Mouse (Mus musculus) lung, embryonic 16.5 days (tissue): ENCODE measurements around the gene Rpl7l1. TPM values are rescaled to one million over a fixed set of nuclear protein-coding genes. Genes with fewer than 3 reads are reported as not detected.

ENCODE experiments used
- ATAC-seq: fragments of 200-750 bp; cut with Nextera tagmentation; 2 replicates; pipeline ENCODE4 v1.8.0; 2017; ENCODE audit warnings: low read depth, mild to moderate bottlenecking, moderate library complexity
- H3K27ac ChIP-seq: fragments of 300-500 bp; sonication (generic); 2 replicates; pipeline ENCODE4 v1.5.1; 2014; ENCODE audit warnings: mild to moderate bottlenecking, control low read depth, low read length
- H3K27me3 ChIP-seq: fragments of 300-500 bp; sonication (generic); 2 replicates; pipeline ENCODE4 v1.6.1; 2014; ENCODE audit warnings: low read depth, low read length, mixed read lengths; ENCODE audit not compliant: control insufficient read depth, insufficient read depth
- H3K36me3 ChIP-seq: fragments of 300-500 bp; sonication (generic); 2 replicates; pipeline ENCODE4 v1.6.1; 2014; ENCODE audit warnings: low read length; ENCODE audit not compliant: control insufficient read depth, insufficient read depth
- H3K4me1 ChIP-seq: fragments of 300-500 bp; sonication (generic); replicated peaks from 2 replicates; pipeline ENCODE4 v1.6.1; 2014; ENCODE audit warnings: low read length, mixed read lengths; ENCODE audit not compliant: control insufficient read depth, insufficient read depth
- H3K4me2 ChIP-seq: fragments of 300-500 bp; sonication (generic); 2 replicates; pipeline ENCODE4 v1.6.1; 2014; ENCODE audit warnings: low read depth, low read length, control low read depth
- H3K4me3 ChIP-seq: fragments of 300-500 bp; sonication (generic); 2 replicates; pipeline ENCODE4 v1.5.1; 2014; ENCODE audit warnings: mild to moderate bottlenecking, low read length, control low read depth
- H3K9ac ChIP-seq: fragments of 300-500 bp; sonication (generic); 2 replicates; pipeline ENCODE4 v1.6.1; 2014; ENCODE audit warnings: low read length, control low read depth
- H3K9me3 ChIP-seq: fragments of 300-500 bp; sonication (generic); 2 replicates; pipeline ENCODE4 v1.6.1; 2016; ENCODE audit warnings: low read length; ENCODE audit not compliant: control insufficient read depth
- WGBS: fragments of 180-500 bp; shearing (Covaris S2); extraction: QIAGEN DNeasy Blood & Tissue Kit; methylation state at CpG from one replicate; pipeline ENCODE4 v1.1.7; 2014; 5-methylcytosine and 5-hydroxymethylcytosine counted together
- polyA plus RNA-seq: library from polyadenylated mRNA; unstranded; fragments of >200 nt; fragmentation: Nextera tagmentation; extraction: Ambion mirVana; gene quantifications from 2 replicates; pipeline ENCODE4 v1.2.1, GENCODE M21; 2015

The Rpl7l1 gene
- polyA plus RNA-seq, 1 experiment from 2014 or later: 154 TPM

- ATAC-seq: no peak
- Histone ChIP-seq H3K27ac (no peak overlapping the region), H3K4me3 (peak overlapping the region; percentile 87), H3K9me3 (no peaks in the 10 kb centered on the region), H3K9ac (peak overlapping the region; percentile 82), H3K4me2 (peak overlapping the region; percentile 85), H3K36me3 (peaks cover 5% of the 10 kb centered on the region; the same call in 1 of the 2 replicates), H3K27me3 (no peaks in the 10 kb centered on the region), H3K4me1 (peaks cover 12% of the 10 kb centered on the region)
- WGBS: 87% methylated on average over 4 of the region's 4 CpGs
Measured at GRCm38 (mm10) chr17:46750580-46750979, 31.9 kb downstream of the Rpl7l1 start.

- 87% methylated on average over 5 of the region's 5 CpGs for WGBS
- Histone ChIP-seq H3K27me3 (no peaks in the 10 kb centered on the region), H3K27ac (no peak overlapping the region), H3K4me2 (no peak overlapping the region), H3K9ac (no peak overlapping the region), H3K36me3 (peaks cover 5% of the 10 kb centered on the region; the same call in 1 of the 2 replicates), H3K4me1 (peaks cover 12% of the 10 kb centered on the region), H3K4me3 (no peak overlapping the region), H3K9me3 (no peaks in the 10 kb centered on the region)
- ATAC-seq: no peak
Measured at GRCm38 (mm10) chr17:46749282-46749681, 33.2 kb downstream of the Rpl7l1 start.

GRCm38 (mm10) chr17:46747806-46748205 lies 34.7 kb downstream of the Rpl7l1 start:
- Histone ChIP-seq H3K9me3 (no peaks in the 10 kb centered on the region), H3K27me3 (no peaks in the 10 kb centered on the region), H3K36me3 (peaks cover 5% of the 10 kb centered on the region; the same call in 1 of the 2 replicates), H3K4me3 (no peak overlapping the region), H3K4me2 (no peak overlapping the region), H3K9ac (no peak overlapping the region), H3K27ac (no peak overlapping the region), H3K4me1 (peaks cover 12% of the 10 kb centered on the region)
- WGBS: 82% methylated on average over 2 of the region's 2 CpGs
- no peak for ATAC-seq

- ATAC-seq: no peak
- Histone ChIP-seq H3K4me3 (no peak overlapping the region), H3K27ac (no peak overlapping the region), H3K9ac (no peak overlapping the region), H3K27me3 (no peaks in the 10 kb centered on the region), H3K4me1 (peaks cover 7% of the 10 kb centered on the region), H3K36me3 (peaks cover 7% of the 10 kb centered on the region; the same call in 1 of the 2 replicates), H3K4me2 (no peak overlapping the region), H3K9me3 (no peaks in the 10 kb centered on the region)
- WGBS: 79% methylated on average over 8 of the region's 8 CpGs
Measured at GRCm38 (mm10) chr17:46747234-46747633, 35.2 kb downstream of the Rpl7l1 start.

GRCm38 (mm10) chr17:46745506-46745905 lies 37.0 kb downstream of the Rpl7l1 start:
- no peak for ATAC-seq
- no peak overlapping the region for H3K4me2 ChIP-seq
- 94% methylated on average over 2 of the region's 2 CpGs for WGBS
- no peak overlapping the region for H3K9ac ChIP-seq
- H3K36me3 ChIP-seq: peaks cover 7% of the 10 kb centered on the region; the same call in 1 of the 2 replicates
- H3K27ac ChIP-seq: no peak overlapping the region
- H3K4me1 ChIP-seq: no peaks in the 10 kb centered on the region; the same call in 1 of the 2 replicates
- no peaks in the 10 kb centered on the region for H3K27me3 ChIP-seq
- no peaks in the 10 kb centered on the region for H3K9me3 ChIP-seq
- H3K4me3 ChIP-seq: no peak overlapping the region

- H3K9me3 ChIP-seq: no peaks in the 10 kb centered on the region
- H3K4me3 ChIP-seq: no peak overlapping the region
- WGBS: 71% methylated on average over 9 of the region's 9 CpGs
- H3K9ac ChIP-seq: no peak overlapping the region
- no peak overlapping the region for H3K4me2 ChIP-seq
- H3K27me3 ChIP-seq: no peaks in the 10 kb centered on the region
- H3K4me1 ChIP-seq: no peaks in the 10 kb centered on the region
- H3K27ac ChIP-seq: no peak overlapping the region
- peaks cover 7% of the 10 kb centered on the region; the same call in 1 of the 2 replicates for H3K36me3 ChIP-seq
- peak; percentile 38; the same call in 1 of the 2 replicates for ATAC-seq
Measured at GRCm38 (mm10) chr17:46742986-46743385, 39.5 kb downstream of the Rpl7l1 start.

GRCm38 (mm10) chr17:46741305-46741704 lies 41.2 kb downstream of the Rpl7l1 start:
- Histone ChIP-seq H3K4me2 (no peak overlapping the region), H3K36me3 (peaks cover 3% of the 10 kb centered on the region; the same call in 1 of the 2 replicates), H3K4me1 (no peaks in the 10 kb centered on the region), H3K27me3 (no peaks in the 10 kb centered on the region), H3K9me3 (no peaks in the 10 kb centered on the region), H3K4me3 (no peak overlapping the region), H3K27ac (no peak overlapping the region), H3K9ac (no peak overlapping the region)
- ATAC-seq: no peak
- 88% methylated on average over 6 of the region's 6 CpGs for WGBS

- Histone ChIP-seq H3K36me3 (peaks cover 4% of the 10 kb centered on the region; the same call in 1 of the 2 replicates), H3K9ac (no peak overlapping the region), H3K9me3 (no peaks in the 10 kb centered on the region), H3K4me1 (no peaks in the 10 kb centered on the region), H3K27me3 (no peaks in the 10 kb centered on the region), H3K27ac (no peak overlapping the region), H3K4me2 (no peak overlapping the region), H3K4me3 (no peak overlapping the region)
- 0 out of 2 replicates have a peak, but pooled peaks have one; percentile 4 for ATAC-seq
- WGBS: 66% methylated on average over 10 of the region's 10 CpGs
Measured at GRCm38 (mm10) chr17:46736160-46736559, 46.3 kb downstream of the Rpl7l1 start.

GRCm38 (mm10) chr17:46735287-46735686 lies 47.2 kb downstream of the Rpl7l1 start:
- no peak overlapping the region for H3K4me3 ChIP-seq
- H3K9ac ChIP-seq: no peak overlapping the region
- H3K9me3 ChIP-seq: no peaks in the 10 kb centered on the region
- peaks cover 4% of the 10 kb centered on the region; the same call in 1 of the 2 replicates for H3K36me3 ChIP-seq
- H3K27me3 ChIP-seq: no peaks in the 10 kb centered on the region
- no peak overlapping the region for H3K27ac ChIP-seq
- no peak overlapping the region for H3K4me2 ChIP-seq
- 85% methylated on average over 7 of the region's 7 CpGs for WGBS
- H3K4me1 ChIP-seq: no peaks in the 10 kb centered on the region
- ATAC-seq: no peak
